Mouse (Mus musculus): ENCODE measurements around the gene Vmn1r88.
"Not testable (repeated sequence)": the region's sequence is repeated elsewhere in the genome, so short reads cannot be mapped to it uniquely, and the experiment has no call there.

Gene Vmn1r88

GRCm38 (mm10) chr7:13159268-13159667 lies at the start of gene Vmn1r88:
Vmn1r88 (plus strand) TSS chr7:13159568.
- no peak for DNase-seq (ENCODE audit: low read depth, low spot score)

GRCm38 (mm10) chr7:13119817-13120216 lies 39.6 kb upstream of the Vmn1r88 start, which contains the start of gene Vmn1r86:
Vmn1r86 (minus strand) TSS chr7:13119917.
- DNase-seq (ENCODE audit: low read depth, low spot score) = no peak

- DNase-seq (ENCODE audit: low read depth, low spot score) = not testable (repeated sequence)
These were observed 35.7 kb upstream of the Vmn1r88 start for GRCm38 (mm10) chr7:13123554-13124153.

GRCm38 (mm10) chr7:13131856-13132255 lies 27.5 kb upstream of the Vmn1r88 start:
- DNase-seq (ENCODE audit: low read depth, low spot score) = no peak

GRCm38 (mm10) chr7:13137340-13137739 lies 22.0 kb upstream of the Vmn1r88 start:
- DNase-seq (ENCODE audit: low read depth, low spot score) = no peak

- DNase-seq (ENCODE audit: low read depth, low spot score) = no peak
These were observed 19.3 kb upstream of the Vmn1r88 start, which contains the start of gene Vmn1r87 for GRCm38 (mm10) chr7:13140057-13140456. Vmn1r87 (minus strand) TSS chr7:13140157.

GRCm38 (mm10) chr7:13212720-13213119 lies 53.4 kb downstream of the Vmn1r88 start, which contains the start of gene Vmn1r89:
Vmn1r89 (plus strand) TSS chr7:13213020.
- DNase-seq (ENCODE audit: low read depth, low spot score) = no peak

Measured in embryo, embryonic 11.5 days (tissue).